Mouse (Mus musculus): ENCODE data around the gene Rbfox1.

Rbfox1 gene

GRCm38 (mm10) chr16:6658594-6658993 is 773.4 kb downstream of the Rbfox1 start:
- no peak for DNase-seq (ENCODE audit: low read depth, low spot score)

GRCm38 (mm10) chr16:6686076-6686757 is 801.1 kb downstream of the Rbfox1 start:
- DNase-seq (ENCODE audit: low read depth, low spot score), result peak; percentile 90

GRCm38 (mm10) chr16:6704847-6705246 is 819.7 kb downstream of the Rbfox1 start:
- DNase-seq (ENCODE audit: low read depth, low spot score), result no peak

GRCm38 (mm10) chr16:6712341-6712740 is 827.2 kb downstream of the Rbfox1 start:
- no peak for DNase-seq (ENCODE audit: low read depth, low spot score)

GRCm38 (mm10) chr16:6715245-6715644 is 830.1 kb downstream of the Rbfox1 start:
- no peak for DNase-seq (ENCODE audit: low read depth, low spot score)

- DNase-seq (ENCODE audit: low read depth, low spot score), result no peak
Measured at GRCm38 (mm10) chr16:6716214-6716911, 831.2 kb downstream of the Rbfox1 start.

GRCm38 (mm10) chr16:6719027-6719426 is 833.9 kb downstream of the Rbfox1 start:
- DNase-seq (ENCODE audit: low read depth, low spot score), result no peak

- DNase-seq (ENCODE audit: low read depth, low spot score), result no peak
Measured at GRCm38 (mm10) chr16:6732646-6733045, 847.5 kb downstream of the Rbfox1 start.

GRCm38 (mm10) chr16:6733427-6733826 is 848.3 kb downstream of the Rbfox1 start:
- DNase-seq (ENCODE audit: low read depth, low spot score), result no peak

- DNase-seq (ENCODE audit: low read depth, low spot score), result no peak
Measured at GRCm38 (mm10) chr16:6736566-6736965, 851.4 kb downstream of the Rbfox1 start.

- DNase-seq (ENCODE audit: low read depth, low spot score), result no peak
Measured at GRCm38 (mm10) chr16:6736998-6737397, 851.8 kb downstream of the Rbfox1 start.

GRCm38 (mm10) chr16:6746116-6746515 is 861.0 kb downstream of the Rbfox1 start:
- no peak for DNase-seq (ENCODE audit: low read depth, low spot score)

GRCm38 (mm10) chr16:6750491-6750890 is 865.3 kb downstream of the Rbfox1 start:
- no peak for DNase-seq (ENCODE audit: low read depth, low spot score)

- DNase-seq (ENCODE audit: low read depth, low spot score), result no peak
Measured at GRCm38 (mm10) chr16:6754847-6755246, 869.7 kb downstream of the Rbfox1 start.

- DNase-seq (ENCODE audit: low read depth, low spot score), result no peak
Measured at GRCm38 (mm10) chr16:6769495-6770237, 884.5 kb downstream of the Rbfox1 start.

- peak; percentile 79 for DNase-seq (ENCODE audit: low read depth, low spot score)
Measured at GRCm38 (mm10) chr16:6777506-6778185, 892.5 kb downstream of the Rbfox1 start.

- DNase-seq (ENCODE audit: low read depth, low spot score), result no peak
Measured at GRCm38 (mm10) chr16:6784144-6784543, 899.0 kb downstream of the Rbfox1 start.

- no peak for DNase-seq (ENCODE audit: low read depth, low spot score)
Measured at GRCm38 (mm10) chr16:6785026-6785425, 899.9 kb downstream of the Rbfox1 start.

- no peak for DNase-seq (ENCODE audit: low read depth, low spot score)
Measured at GRCm38 (mm10) chr16:6791218-6791617, 906.1 kb downstream of the Rbfox1 start.

- peak; percentile 70 for DNase-seq (ENCODE audit: low read depth, low spot score)
Measured at GRCm38 (mm10) chr16:6791655-6792054, 906.5 kb downstream of the Rbfox1 start.

- DNase-seq (ENCODE audit: low read depth, low spot score), result no peak
Measured at GRCm38 (mm10) chr16:6806246-6806645, 921.1 kb downstream of the Rbfox1 start.

- no peak for DNase-seq (ENCODE audit: low read depth, low spot score)
Measured at GRCm38 (mm10) chr16:6807835-6808234, 922.7 kb downstream of the Rbfox1 start.
